Mouse (Mus musculus) testis, adult 2 months (tissue): Measurements from ENCODE around the gene Drc1.

Experiments used
- CTCF ChIP-seq: fragments of 200-500 bp; IDR thresholded peaks from 2 replicates; pipeline ENCODE4 v1.5.1; 2012; ENCODE audit warnings: low read depth, mild to moderate bottlenecking, inconsistent platforms, low read length, moderate library complexity; ENCODE audit not compliant: control insufficient read depth, insufficient read depth, insufficient replicate concordance
- POLR2A ChIP-seq: fragments of 200-500 bp; IDR thresholded peaks from 2 replicates; pipeline ENCODE4 v1.6.1; 2012; ENCODE audit warnings: low read depth, mild to moderate bottlenecking, inconsistent platforms, low read length, moderate library complexity; ENCODE audit not compliant: control insufficient read depth

- TF ChIP-seq CTCF (no peak), POLR2A (no peak)
Measured at GRCm38 (mm10) chr5:30287106-30287882, 6.1 kb downstream of the Drc1 start.
